Mouse (Mus musculus): ENCODE results near the gene 1700047I17Rik2. TPM values are rescaled to one million over a fixed set of nuclear protein-coding genes. Genes with fewer than 3 reads are reported as not detected.
"Not testable (repeated sequence)": the region's sequence is repeated elsewhere in the genome, so short reads cannot be mapped to it uniquely, and the experiment has no call there.

1700047I17Rik2 gene
- 0.35 TPM in 1 of 2 replicates, not detected in the other for polyA plus RNA-seq (2015; fragmentation: Nextera tagmentation; extraction: Ambion mirVana)

DNA sequence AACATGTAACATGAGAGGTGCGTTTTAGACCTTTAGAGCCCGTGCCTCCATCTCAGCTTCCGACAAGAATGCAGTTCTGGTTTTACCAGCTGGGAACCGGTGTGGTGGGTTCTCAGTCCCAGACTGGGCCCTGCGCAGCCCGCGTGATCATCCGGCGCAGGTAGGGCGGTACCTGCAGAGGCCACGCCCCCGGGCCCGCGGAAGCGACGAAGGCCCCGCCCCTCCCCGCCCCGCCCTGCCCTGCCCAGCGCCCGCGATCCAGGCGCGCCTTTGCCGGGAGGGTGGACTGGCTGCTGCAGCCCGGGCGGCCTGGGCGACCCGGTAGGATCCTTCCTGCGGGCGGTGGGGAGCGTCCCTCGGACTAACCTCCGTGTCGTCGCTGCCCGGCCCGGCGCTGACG, at the start of gene 1700047I17Rik2:
1700047I17Rik2 (plus strand) TSS at position 287 of the 400 bp plus-strand sequence.
- H3K36me3 ChIP-seq; H3K4me2 ChIP-seq (replicated peaks); H3K9me3 ChIP-seq; H3K27ac ChIP-seq; H3K27me3 ChIP-seq; H3K4me1 ChIP-seq (replicated peaks); H3K9ac ChIP-seq (replicated peaks); H3K4me3 ChIP-seq (replicated peaks): not testable (repeated sequence)
- peak; percentile 95 for ATAC-seq
- WGBS, result no CpG with 5 or more reads among the region's 40 CpGs

DNA sequence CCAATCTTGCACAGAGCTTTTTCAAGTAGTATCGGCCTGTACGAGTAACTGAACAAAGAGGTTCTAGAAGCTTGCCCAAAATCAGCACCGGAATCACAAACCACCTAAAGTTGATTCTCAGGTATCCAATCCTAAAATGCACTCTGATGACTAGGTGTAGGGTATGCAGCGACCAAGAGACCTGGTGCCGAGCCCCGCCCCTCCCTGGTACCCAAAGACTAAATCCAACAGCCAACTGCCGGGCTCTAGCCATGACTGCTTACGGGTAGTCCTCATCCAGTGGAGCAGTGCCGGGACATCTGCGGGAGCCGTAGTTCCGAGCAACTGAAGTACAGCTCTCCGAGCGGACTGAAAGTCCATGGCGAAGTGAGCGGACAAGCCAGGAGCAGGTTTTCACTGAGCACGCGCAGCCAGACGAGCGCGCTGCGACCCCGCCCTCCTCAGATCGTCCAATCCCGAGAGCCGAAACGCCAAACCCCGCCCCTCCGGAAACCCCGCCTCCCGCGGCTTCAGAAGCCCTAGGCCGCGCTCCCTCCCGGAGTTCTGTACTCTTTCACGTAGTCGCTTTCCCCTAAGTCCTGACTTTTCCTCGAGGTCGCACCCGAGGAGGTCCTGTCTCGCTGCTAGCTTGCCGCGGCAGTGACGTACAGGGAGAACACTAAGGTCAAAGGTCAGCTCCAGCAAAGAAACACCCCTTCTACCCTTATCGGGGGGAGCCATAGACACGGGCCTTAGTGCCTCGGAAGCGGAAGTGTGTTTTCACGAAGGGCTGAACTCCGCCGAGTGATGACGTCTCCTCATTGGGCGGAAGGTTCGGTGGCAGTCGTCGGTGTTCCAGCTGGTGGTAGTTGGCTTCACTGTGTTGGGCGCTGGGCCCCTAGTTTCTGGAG, 44.6 kb upstream of the 1700047I17Rik2 start, which contains the start of gene Srp54b:
Srp54b (plus strand) TSS at position 546 of the 890 bp plus-strand sequence.
- H3K9me3 ChIP-seq; H3K27me3 ChIP-seq; H3K4me1 ChIP-seq (replicated peaks); H3K4me2 ChIP-seq (replicated peaks); H3K9ac ChIP-seq (replicated peaks); H3K36me3 ChIP-seq; H3K27ac ChIP-seq: not testable (repeated sequence)
- ATAC-seq, result peak; percentile 99
- peak within 1 kb of the TSS; percentile 33 for H3K4me3 ChIP-seq (replicated peaks)
- WGBS, result no CpG with 5 or more reads among the region's 57 CpGs

DNA sequence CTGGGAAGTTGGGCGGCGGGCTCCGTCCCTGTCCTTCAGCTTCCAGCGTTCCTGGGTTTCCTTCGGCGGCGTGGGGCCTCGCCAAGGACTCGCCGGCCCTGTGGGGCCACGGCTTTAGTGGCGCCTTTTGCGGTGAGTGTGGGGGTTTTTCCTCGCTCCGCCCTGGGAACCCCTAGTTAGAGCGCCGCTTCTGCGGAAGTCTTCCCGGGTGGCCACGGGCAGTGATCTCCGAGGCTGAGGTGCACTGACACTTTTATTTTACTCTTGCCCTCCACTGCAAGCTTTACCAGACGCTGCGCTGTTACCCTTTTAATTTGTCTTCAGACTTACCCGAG, 44.0 kb upstream of the 1700047I17Rik2 start:
- not testable (repeated sequence) for H3K27ac ChIP-seq; H3K36me3 ChIP-seq; H3K27me3 ChIP-seq; ATAC-seq; H3K4me2 ChIP-seq (replicated peaks); H3K4me1 ChIP-seq (replicated peaks); H3K9ac ChIP-seq (replicated peaks); H3K9me3 ChIP-seq
- WGBS, result 0% methylated on average over 13 of the region's 24 CpGs
- H3K4me3 ChIP-seq (replicated peaks), result peak overlapping the region; percentile 33

DNA sequence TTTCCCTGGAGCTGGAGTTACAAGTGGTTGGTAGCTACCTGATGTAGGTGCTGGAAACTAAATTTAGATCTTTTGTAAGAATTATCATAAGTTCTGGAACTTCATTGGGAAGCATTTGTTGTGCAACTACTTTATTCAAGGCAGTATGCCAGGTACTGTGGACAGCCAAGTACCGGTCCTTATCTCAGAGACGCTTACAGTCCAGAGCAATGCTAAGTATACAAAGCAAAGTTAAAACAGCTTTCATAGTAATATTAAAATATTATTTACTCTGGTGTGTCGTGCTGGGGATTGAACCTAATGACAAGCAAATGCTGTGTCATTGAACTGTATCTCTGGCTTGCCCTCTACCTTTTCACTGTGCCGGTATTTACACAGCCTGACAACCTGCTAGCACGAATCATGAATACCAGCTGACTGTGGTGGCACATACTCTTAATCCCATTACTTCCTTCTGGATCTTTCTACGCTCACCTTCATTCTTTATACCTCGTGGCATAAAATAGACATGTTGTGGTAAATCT, 32.3 kb upstream of the 1700047I17Rik2 start:
- H3K36me3 ChIP-seq; H3K4me2 ChIP-seq (replicated peaks); H3K9me3 ChIP-seq; H3K27ac ChIP-seq; ATAC-seq; H3K4me3 ChIP-seq (replicated peaks); H3K27me3 ChIP-seq; H3K9ac ChIP-seq (replicated peaks); H3K4me1 ChIP-seq (replicated peaks): not testable (repeated sequence)
- WGBS, result no CpG with 5 or more reads among the region's 7 CpGs

DNA sequence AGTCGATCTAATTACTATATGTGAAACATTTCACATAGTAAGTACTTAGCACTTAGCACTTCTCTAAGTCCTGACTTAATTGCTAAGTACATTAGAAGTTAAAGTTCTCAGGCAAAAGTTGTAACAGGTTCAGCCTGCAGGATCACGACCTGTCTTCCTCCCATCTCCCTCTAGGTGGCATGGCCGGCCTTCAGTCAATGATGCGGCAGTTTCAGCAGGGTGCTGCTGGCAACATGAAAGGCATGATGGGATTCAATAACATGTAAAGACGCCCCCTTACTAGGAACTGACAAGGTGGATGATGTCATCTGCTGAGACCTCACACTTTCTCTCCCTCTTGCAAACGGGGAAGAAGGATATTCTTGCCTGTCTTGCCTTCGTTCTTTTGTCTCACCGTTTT, 11.7 kb upstream of the 1700047I17Rik2 start:
- ATAC-seq; H3K4me3 ChIP-seq (replicated peaks); H3K27me3 ChIP-seq; H3K9ac ChIP-seq (replicated peaks); H3K36me3 ChIP-seq; H3K4me2 ChIP-seq (replicated peaks); H3K9me3 ChIP-seq; H3K27ac ChIP-seq; H3K4me1 ChIP-seq (replicated peaks): not testable (repeated sequence)
- no CpG with 5 or more reads among the region's 8 CpGs for WGBS

DNA sequence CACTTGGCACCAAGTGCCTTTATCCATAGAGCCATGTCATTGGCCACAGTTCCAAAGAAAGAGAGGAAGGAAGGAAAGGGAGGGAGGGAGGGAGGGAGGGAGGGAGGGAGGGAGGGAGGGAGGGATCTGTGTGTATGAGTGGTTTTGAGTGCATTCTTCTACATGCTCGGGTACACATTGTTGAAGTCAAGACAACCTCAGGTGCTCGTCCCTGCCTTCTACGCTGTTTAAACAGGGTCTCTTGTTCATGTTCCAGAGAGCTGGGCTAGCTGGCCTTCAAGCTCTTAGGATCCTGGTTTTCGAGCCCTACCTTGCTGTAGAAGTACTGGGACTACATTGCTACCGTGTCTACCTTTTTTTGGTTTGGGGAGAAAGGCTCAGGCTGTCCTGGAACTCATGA, 10.3 kb upstream of the 1700047I17Rik2 start:
- ATAC-seq; H3K4me3 ChIP-seq (replicated peaks); H3K27me3 ChIP-seq; H3K4me2 ChIP-seq (replicated peaks); H3K9ac ChIP-seq (replicated peaks); H3K36me3 ChIP-seq; H3K4me1 ChIP-seq (replicated peaks); H3K9me3 ChIP-seq; H3K27ac ChIP-seq: not testable (repeated sequence)
- WGBS, result no CpG with 5 or more reads among the region's 5 CpGs

DNA sequence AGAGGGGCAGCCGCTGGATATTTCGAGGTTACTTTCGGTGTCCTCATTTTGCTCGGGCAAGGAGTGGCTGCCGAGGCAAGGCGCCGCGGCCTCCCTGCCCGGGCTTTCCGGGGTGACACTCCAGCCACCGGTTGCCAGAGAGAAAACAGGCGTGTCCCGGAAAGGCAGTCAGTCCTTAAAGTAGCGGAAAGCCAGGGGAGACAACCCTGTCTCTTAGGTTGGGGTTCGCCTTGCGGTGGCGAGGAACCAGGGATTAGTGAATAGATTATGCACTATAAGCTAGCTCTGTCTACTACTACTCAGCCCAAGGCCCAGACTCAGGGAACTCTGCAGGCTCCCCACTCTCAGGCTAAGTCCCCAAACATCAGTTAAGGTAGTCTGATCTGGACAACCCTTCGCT, 407 bp downstream of the 1700047I17Rik2 start:
- not testable (repeated sequence) for H3K9me3 ChIP-seq; H3K4me3 ChIP-seq (replicated peaks); H3K9ac ChIP-seq (replicated peaks); H3K4me2 ChIP-seq (replicated peaks); H3K4me1 ChIP-seq (replicated peaks); H3K27ac ChIP-seq; H3K36me3 ChIP-seq; H3K27me3 ChIP-seq
- peak; percentile 68 for ATAC-seq
- no CpG with 5 or more reads among the region's 18 CpGs for WGBS

DNA sequence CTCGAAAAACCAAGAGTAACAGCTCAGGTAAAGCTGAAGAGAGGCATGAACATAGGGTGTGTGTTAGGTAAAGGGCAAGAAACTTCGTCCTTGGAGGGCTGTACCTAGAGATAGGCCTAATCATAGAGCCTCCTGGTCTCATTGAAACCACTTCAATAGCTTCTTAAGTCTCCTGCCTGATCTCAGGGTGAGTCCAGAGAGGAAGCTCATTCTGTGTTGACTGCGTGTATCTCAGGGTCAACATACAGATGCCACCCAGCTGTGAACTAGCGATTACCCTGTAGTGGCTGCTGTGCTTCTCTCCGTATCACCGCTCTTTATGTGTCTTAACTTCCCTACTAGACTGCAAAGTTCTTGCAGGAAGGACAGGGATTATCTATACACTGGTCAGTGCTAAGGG, 13.6 kb downstream of the 1700047I17Rik2 start:
- H3K4me3 ChIP-seq (replicated peaks); H3K9me3 ChIP-seq; H3K4me1 ChIP-seq (replicated peaks); H3K27me3 ChIP-seq; H3K4me2 ChIP-seq (replicated peaks); ATAC-seq; H3K27ac ChIP-seq; H3K9ac ChIP-seq (replicated peaks); H3K36me3 ChIP-seq: not testable (repeated sequence)
- WGBS, result no CpG with 5 or more reads among the region's 6 CpGs

DNA sequence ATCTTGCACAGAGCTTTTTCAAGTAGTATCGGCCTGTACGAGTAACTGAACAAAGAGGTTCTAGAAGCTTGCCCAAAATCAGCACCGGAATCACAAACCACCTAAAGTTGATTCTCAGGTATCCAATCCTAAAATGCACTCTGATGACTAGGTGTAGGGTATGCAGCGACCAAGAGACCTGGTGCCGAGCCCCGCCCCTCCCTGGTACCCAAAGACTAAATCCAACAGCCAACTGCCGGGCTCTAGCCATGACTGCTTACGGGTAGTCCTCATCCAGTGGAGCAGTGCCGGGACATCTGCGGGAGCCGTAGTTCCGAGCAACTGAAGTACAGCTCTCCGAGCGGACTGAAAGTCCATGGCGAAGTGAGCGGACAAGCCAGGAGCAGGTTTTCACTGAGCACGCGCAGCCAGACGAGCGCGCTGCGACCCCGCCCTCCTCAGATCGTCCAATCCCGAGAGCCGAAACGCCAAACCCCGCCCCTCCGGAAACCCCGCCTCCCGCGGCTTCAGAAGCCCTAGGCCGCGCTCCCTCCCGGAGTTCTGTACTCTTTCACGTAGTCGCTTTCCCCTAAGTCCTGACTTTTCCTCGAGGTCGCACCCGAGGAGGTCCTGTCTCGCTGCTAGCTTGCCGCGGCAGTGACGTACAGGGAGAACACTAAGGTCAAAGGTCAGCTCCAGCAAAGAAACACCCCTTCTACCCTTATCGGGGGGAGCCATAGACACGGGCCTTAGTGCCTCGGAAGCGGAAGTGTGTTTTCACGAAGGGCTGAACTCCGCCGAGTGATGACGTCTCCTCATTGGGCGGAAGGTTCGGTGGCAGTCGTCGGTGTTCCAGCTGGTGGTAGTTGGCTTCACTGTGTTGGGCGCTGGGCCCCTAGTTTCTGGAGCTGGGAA, 30.5 kb downstream of the 1700047I17Rik2 start, which contains the start of gene Srp54c:
Srp54c (plus strand) TSS at position 543 of the 894 bp plus-strand sequence.
- H3K4me1 ChIP-seq (replicated peaks); H3K9me3 ChIP-seq; H3K27ac ChIP-seq; H3K9ac ChIP-seq (replicated peaks); H3K36me3 ChIP-seq; H3K27me3 ChIP-seq: not testable (repeated sequence)
- Histone ChIP-seq H3K4me2 (replicated peaks) (peak within 1 kb of the TSS; percentile 39), H3K4me3 (replicated peaks) (peak within 1 kb of the TSS; percentile 40)
- ATAC-seq, result peak; percentile 99
- no CpG with 5 or more reads among the region's 57 CpGs for WGBS

DNA sequence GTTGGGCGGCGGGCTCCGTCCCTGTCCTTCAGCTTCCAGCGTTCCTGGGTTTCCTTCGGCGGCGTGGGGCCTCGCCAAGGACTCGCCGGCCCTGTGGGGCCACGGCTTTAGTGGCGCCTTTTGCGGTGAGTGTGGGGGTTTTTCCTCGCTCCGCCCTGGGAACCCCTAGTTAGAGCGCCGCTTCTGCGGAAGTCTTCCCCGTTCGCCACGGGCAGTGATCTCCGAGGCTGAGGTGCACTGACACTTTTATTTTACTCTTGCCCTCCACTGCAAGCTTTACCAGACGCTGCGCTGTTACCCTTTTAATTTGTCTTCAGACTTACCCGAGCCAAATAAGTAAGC, 31.1 kb downstream of the 1700047I17Rik2 start:
- WGBS, result 0% methylated on average over 11 of the region's 25 CpGs
- H3K36me3 ChIP-seq; H3K9me3 ChIP-seq; H3K9ac ChIP-seq (replicated peaks); H3K4me1 ChIP-seq (replicated peaks); ATAC-seq; H3K27ac ChIP-seq; H3K27me3 ChIP-seq: not testable (repeated sequence)
- peak overlapping the region; percentile 40 for H3K4me3 ChIP-seq (replicated peaks)
- peak overlapping the region; percentile 39 for H3K4me2 ChIP-seq (replicated peaks)

DNA sequence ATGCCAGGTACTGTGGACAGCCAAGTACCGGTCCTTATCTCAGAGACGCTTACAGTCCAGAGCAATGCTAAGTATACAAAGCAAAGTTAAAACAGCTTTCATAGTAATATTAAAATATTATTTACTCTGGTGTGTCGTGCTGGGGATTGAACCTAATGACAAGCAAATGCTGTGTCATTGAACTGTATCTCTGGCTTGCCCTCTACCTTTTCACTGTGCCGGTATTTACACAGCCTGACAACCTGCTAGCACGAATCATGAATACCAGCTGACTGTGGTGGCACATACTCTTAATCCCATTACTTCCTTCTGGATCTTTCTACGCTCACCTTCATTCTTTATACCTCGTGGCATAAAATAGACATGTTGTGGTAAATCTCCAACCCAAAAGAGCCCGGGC, 42.9 kb downstream of the 1700047I17Rik2 start:
- not testable (repeated sequence) for H3K9ac ChIP-seq (replicated peaks); H3K27me3 ChIP-seq; H3K27ac ChIP-seq; H3K4me1 ChIP-seq (replicated peaks); ATAC-seq; H3K36me3 ChIP-seq; H3K4me2 ChIP-seq (replicated peaks); H3K9me3 ChIP-seq; H3K4me3 ChIP-seq (replicated peaks)
- no CpG with 5 or more reads among the region's 8 CpGs for WGBS

DNA sequence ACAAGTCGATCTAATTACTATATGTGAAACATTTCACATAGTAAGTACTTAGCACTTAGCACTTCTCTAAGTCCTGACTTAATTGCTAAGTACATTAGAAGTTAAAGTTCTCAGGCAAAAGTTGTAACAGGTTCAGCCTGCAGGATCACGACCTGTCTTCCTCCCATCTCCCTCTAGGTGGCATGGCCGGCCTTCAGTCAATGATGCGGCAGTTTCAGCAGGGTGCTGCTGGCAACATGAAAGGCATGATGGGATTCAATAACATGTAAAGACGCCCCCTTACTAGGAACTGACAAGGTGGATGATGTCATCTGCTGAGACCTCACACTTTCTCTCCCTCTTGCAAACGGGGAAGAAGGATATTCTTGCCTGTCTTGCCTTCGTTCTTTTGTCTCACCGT, 62.6 kb downstream of the 1700047I17Rik2 start:
- not testable (repeated sequence) for H3K9me3 ChIP-seq; H3K9ac ChIP-seq (replicated peaks); ATAC-seq; H3K4me3 ChIP-seq (replicated peaks); H3K4me1 ChIP-seq (replicated peaks); H3K27ac ChIP-seq; H3K4me2 ChIP-seq (replicated peaks); H3K27me3 ChIP-seq
- H3K36me3 ChIP-seq, result peaks cover 22% of the 10 kb centered on the region
- no CpG with 5 or more reads among the region's 8 CpGs for WGBS
